In genomic region chr5:43328579-43328978, GRCm38 (mm10) we compare ENCODE assay signal across 9 mouse cellular contexts.
DNase-seq lines count a peak whose midpoint lies in the region; ATAC-seq lines count a peak whose summit lies in the region.
"Had no signal": no experiment of that assay in that cellular context is flagged by ENCODE, and none has a peak within 500 bp of the region (broad histone marks: within the 10 kb centered on the region; RNA-seq: fewer than 3 reads in every experiment).

No protein-coding gene starts in this region.

- H3K4me2 ChIP-seq in kidney, embryonic 15.5 days: 0 out of 2 replicates have a peak overlapping the region, but pooled peaks have one; percentile 7

- H3K4me1 ChIP-seq in kidney, embryonic 15.5 days: peaks cover 7% of the 10 kb centered on the region; the same call in 1 of the 2 replicates

- intact Hi-C loops in left cerebral cortex, postnatal 25 days (cut with DNase I): no loop called here

- no peaks in the 10 kb centered on the region for H3K36me3 ChIP-seq in kidney, embryonic 15.5 days

- peak; percentile 10 for DNase-seq in adrenal gland, postnatal 25 days
- no peak for DNase-seq in adrenal gland, adult 2 months
- DNase-seq in kidney, adult 18-20 months: no peak
- peak; percentile 33 for DNase-seq in Muller cell, postnatal 12 days (ENCODE audit: inconsistent ontology term)
- peak; percentile 34 to 67 for DNase-seq in left cerebral cortex, postnatal 25 days (ENCODE audit: low spot score in 2 of 2)
- DNase-seq in retina, postnatal 1 day: no peak
- no peak for DNase-seq in layer of hippocampus, postnatal 14 days (ENCODE audit: low spot score in 2 of 2)

- WGBS in kidney, embryonic 15.5 days: 26% methylated on average over 4 of the region's 4 CpGs

- no peak overlapping the region for H3K9ac ChIP-seq in kidney, embryonic 15.5 days

- H3K27ac ChIP-seq in kidney, embryonic 15.5 days: no peak overlapping the region

- no peak for ATAC-seq in kidney, embryonic 15.5 days (replicated peaks; ENCODE audit: low FRiP score)
- ATAC-seq: Patski had no signal

- H3K9me3 ChIP-seq in kidney, embryonic 15.5 days (replicated peaks): no peaks in the 10 kb centered on the region

- H3K4me3 ChIP-seq in kidney, embryonic 15.5 days (replicated peaks): no peak overlapping the region

- no peaks in the 10 kb centered on the region for H3K27me3 ChIP-seq in kidney, embryonic 15.5 days
- H3K27me3 ChIP-seq: Patski had no signal

Comparison
In these comparisons a context has a peak if more than half of its experiments do, and no peak if none do; other contexts are left out.
1. DNase-seq: peak in adrenal gland, postnatal 25 days (single experiment), Muller cell, postnatal 12 days (single experiment) and left cerebral cortex, postnatal 25 days (2 of 2); none in adrenal gland, adult 2 months (single experiment), kidney, adult 18-20 months (single experiment), retina, postnatal 1 day (single experiment) and layer of hippocampus, postnatal 14 days (0 of 2).